Mouse (Mus musculus): Measurements from ENCODE around the gene Elmod3. TPM values are rescaled to one million over a fixed set of nuclear protein-coding genes. Genes with fewer than 3 reads are reported as not detected.

The Elmod3 gene
- polyA plus RNA-seq, 1 experiment = 24.2 TPM

DNA sequence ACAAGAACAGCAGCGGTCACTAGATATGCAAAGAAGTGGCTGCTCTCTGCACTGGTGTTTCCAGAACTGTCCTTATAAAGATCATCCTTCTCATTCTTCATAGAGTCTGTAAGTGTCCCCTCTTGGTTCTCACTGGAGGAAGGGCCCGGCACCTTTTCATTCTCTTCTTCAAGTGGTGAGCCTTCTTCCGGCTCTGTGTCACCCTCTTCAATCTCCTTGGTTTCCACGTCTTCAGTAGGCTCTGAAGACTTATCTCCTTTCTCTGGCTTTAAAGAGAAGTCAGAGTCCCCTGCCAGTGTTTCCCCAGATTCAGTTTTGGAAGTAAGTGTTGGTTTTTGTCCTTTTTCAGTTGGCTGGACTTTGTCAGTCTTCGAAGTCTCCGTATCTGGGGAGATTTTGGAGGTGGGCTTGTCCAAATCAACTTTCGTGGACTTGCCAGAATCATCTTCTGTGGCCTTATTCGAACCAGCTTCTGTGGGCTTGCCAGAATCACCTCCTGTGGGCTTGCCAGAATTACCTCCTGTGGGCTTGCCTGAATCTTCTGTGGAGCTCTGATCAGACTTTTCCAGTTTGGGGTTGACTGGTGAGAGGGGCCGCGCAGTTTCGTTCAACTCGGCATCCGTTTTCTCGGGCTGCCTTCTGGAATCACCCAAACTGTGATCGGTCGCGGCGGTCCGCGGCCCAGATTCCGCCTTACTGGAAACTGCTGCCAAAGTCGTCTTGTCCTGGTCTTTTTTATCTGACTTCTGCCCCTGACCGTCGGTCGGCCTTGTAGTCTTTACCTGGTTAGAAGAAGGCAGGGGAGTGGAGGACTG is 17.6 kb upstream of the Elmod3 start:
- WGBS = 14% methylated on average over 25 of the region's 25 CpGs
- peak overlapping the region; percentile 92 for H3K4me3 ChIP-seq (replicated peaks; ENCODE audit: extremely low read depth, low read depth, low read length)
- no peak for DNase-seq
- TF ChIP-seq CTCF (IDR thresholded peaks at IDR 0.05; ENCODE audit: insufficient read depth, low read length) = no peak
- TF ChIP-seq POLR2A (IDR thresholded peaks at IDR 0.05; ENCODE audit: borderline replicate concordance, extremely low read depth, low read depth, low read length) = no peak
- H3K4me1 ChIP-seq (ENCODE audit: control insufficient read depth, insufficient read depth, low read length) = peaks cover 5% of the 10 kb centered on the region; the same call in 1 of the 2 replicates

DNA sequence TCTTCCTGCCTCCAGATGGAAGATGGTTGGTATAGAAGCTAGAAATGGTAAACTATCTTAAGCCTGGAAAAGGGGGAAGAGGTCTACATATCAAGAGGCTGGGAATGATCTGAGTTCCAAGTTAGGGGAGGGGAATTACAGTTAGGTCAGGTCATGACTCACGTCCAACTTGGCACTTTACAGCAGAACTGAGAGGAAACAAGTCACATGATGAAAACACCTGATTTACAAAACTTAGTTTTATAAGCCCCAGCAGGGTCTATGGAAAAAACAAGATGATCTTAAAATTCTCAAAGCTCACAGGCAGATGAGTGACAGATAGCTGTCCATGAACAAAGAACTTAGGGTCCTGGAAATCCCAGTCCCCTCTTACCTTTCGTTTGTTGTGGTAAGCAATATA is 16.9 kb upstream of the Elmod3 start:
- TF ChIP-seq POLR2A (IDR thresholded peaks at IDR 0.05; ENCODE audit: borderline replicate concordance, extremely low read depth, low read depth, low read length) = no peak
- no peak for TF ChIP-seq CTCF (IDR thresholded peaks at IDR 0.05; ENCODE audit: insufficient read depth, low read length)
- 34% methylated on average over 2 of the region's 2 CpGs for WGBS
- H3K4me3 ChIP-seq (replicated peaks; ENCODE audit: extremely low read depth, low read depth, low read length) = peak overlapping the region; percentile 24
- peaks cover 5% of the 10 kb centered on the region; the same call in 1 of the 2 replicates for H3K4me1 ChIP-seq (ENCODE audit: control insufficient read depth, insufficient read depth, low read length)
- DNase-seq = no peak

DNA sequence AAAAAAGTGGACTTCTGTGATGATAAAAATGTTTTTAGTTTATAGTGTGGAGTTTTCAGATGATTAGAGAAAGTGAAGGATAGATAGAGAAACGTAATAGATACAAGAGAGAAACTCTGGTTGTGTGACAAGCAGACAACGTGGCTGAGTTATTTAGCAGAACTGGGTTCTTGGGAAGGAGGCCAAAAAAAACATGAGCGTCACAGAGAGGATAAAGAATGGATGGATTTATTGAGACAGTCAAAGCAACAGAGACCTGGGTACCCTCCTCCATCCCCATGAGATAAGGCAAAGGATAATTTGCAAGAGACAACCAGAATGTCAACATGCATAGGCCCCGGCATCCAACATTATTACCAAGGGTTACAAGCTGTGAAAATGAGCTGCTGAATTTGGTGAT is 12.0 kb upstream of the Elmod3 start:
- 50% methylated on average over 4 of the region's 4 CpGs for WGBS
- no peak overlapping the region for H3K4me3 ChIP-seq (replicated peaks; ENCODE audit: extremely low read depth, low read depth, low read length)
- H3K4me1 ChIP-seq (ENCODE audit: control insufficient read depth, insufficient read depth, low read length) = peaks cover 5% of the 10 kb centered on the region; the same call in 1 of the 2 replicates
- no peak for DNase-seq
- TF ChIP-seq CTCF (IDR thresholded peaks at IDR 0.05; ENCODE audit: insufficient read depth, low read length) (no peak), POLR2A (IDR thresholded peaks at IDR 0.05; ENCODE audit: borderline replicate concordance, extremely low read depth, low read depth, low read length) (no peak)

DNA sequence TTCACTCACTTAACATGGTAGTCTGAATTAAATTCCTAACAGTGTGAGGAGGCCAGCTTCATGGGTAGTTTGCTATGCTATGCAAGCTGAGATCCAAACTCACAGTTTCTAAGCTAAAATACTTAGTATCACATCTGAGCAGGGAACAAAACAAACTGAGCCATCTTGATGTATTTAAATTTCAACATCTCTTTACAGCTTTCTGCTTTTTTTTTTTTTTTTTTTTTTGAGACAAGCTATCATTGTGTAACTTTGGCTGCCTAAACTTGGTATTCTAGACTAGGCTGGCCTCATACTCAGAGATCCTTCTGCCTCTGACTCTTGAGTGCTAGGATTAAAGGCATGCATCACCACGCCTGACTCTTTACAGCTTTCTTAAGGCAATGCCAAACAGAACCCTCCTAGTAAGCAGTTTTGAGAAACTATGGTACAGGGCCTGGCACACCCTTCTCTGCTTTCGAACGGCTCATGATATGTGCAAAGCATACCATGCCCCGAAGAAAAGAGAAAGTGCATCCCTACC is 10.5 kb upstream of the Elmod3 start:
- H3K4me3 ChIP-seq (replicated peaks; ENCODE audit: extremely low read depth, low read depth, low read length) = no peak overlapping the region
- H3K4me1 ChIP-seq (ENCODE audit: control insufficient read depth, insufficient read depth, low read length) = no peaks in the 10 kb centered on the region; the same call in 1 of the 2 replicates
- no peak for DNase-seq
- WGBS = 57% methylated on average over 4 of the region's 4 CpGs
- TF ChIP-seq CTCF (IDR thresholded peaks at IDR 0.05; ENCODE audit: insufficient read depth, low read length) (no peak), POLR2A (IDR thresholded peaks at IDR 0.05; ENCODE audit: borderline replicate concordance, extremely low read depth, low read depth, low read length) (no peak)

DNA sequence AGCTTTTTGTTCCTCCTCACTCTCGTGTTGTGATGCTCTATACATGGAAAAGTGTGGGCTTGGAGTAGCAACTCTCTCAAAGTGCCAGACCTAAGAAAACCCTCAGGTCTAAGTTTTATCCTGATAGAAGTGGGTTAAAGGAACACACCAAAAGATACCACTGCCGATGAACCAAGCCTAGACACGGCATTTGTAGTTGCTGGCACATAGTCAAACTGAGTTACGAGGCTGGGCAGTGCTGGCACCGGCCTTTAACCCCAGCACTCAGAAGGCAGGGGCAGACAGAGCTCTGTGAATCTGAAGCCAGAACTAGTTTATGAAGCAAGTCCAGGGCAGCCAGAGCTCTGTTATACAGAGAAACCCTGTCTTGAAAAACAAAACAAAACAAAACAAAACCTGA is 9.5 kb upstream of the Elmod3 start:
- no peak for DNase-seq
- no peaks in the 10 kb centered on the region; the same call in 1 of the 2 replicates for H3K4me1 ChIP-seq (ENCODE audit: control insufficient read depth, insufficient read depth, low read length)
- TF ChIP-seq CTCF (IDR thresholded peaks at IDR 0.05; ENCODE audit: insufficient read depth, low read length) (no peak), POLR2A (IDR thresholded peaks at IDR 0.05; ENCODE audit: borderline replicate concordance, extremely low read depth, low read depth, low read length) (no peak)
- H3K4me3 ChIP-seq (replicated peaks; ENCODE audit: extremely low read depth, low read depth, low read length) = no peak overlapping the region
- 61% methylated on average over 5 of the region's 5 CpGs for WGBS

DNA sequence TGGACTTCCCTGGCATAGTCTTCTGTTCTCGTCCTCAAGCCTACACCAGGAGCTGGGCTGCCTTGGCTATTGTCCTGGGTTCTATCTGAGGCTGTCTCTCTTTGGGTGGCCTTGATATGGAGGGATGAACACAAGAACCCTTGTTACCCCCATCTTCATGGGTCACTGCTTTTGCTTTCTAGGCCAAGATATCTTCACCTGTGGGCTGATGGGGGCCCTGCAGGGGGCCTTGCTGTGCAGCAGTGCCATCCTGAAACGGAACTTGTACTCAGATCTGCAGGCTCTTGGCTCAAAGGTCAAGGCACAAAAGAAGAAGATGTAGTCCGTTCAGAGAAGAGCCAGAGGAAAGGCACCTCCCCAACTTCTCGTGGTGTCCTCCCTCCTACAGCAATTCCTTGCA is 8.8 kb upstream of the Elmod3 start:
- TF ChIP-seq POLR2A (IDR thresholded peaks at IDR 0.05; ENCODE audit: borderline replicate concordance, extremely low read depth, low read depth, low read length) (no peak), CTCF (IDR thresholded peaks at IDR 0.05; ENCODE audit: insufficient read depth, low read length) (no peak)
- WGBS = 84% methylated on average over 4 of the region's 4 CpGs
- DNase-seq = no peak

DNA sequence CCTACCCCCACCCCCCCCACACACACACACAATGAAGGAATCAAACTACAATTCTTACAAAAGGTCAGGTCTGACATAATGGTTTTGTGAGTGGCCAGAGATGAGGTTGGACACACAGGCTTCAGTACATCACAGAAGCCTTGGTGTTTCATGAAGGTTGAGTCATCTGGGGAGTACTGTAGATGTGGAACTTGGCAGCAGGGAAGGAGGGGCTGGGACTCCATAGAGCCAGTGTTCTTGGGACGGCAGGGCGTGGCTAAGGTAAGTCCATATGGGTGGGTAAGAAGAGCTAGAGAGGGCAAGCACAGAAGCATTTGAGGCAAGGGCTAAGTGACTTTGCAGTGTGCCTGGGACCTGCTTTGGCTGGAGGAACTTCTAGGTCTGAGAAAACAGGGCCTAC is 5.9 kb upstream of the Elmod3 start:
- no peak for DNase-seq
- peaks cover under 1% of the 10 kb centered on the region; the same call in 1 of the 2 replicates for H3K4me1 ChIP-seq (ENCODE audit: control insufficient read depth, insufficient read depth, low read length)
- TF ChIP-seq CTCF (IDR thresholded peaks at IDR 0.05; ENCODE audit: insufficient read depth, low read length) (no peak), POLR2A (IDR thresholded peaks at IDR 0.05; ENCODE audit: borderline replicate concordance, extremely low read depth, low read depth, low read length) (no peak)
- WGBS = 72% methylated on average over 2 of the region's 2 CpGs
- no peak overlapping the region for H3K4me3 ChIP-seq (replicated peaks; ENCODE audit: extremely low read depth, low read depth, low read length)

More for the DNA sequence above, 8.8 kb upstream of the Elmod3 start:
- no peak overlapping the region for H3K4me3 ChIP-seq (replicated peaks; ENCODE audit: extremely low read depth, low read depth, low read length)
- no peaks in the 10 kb centered on the region; the same call in 1 of the 2 replicates for H3K4me1 ChIP-seq (ENCODE audit: control insufficient read depth, insufficient read depth, low read length)

DNA sequence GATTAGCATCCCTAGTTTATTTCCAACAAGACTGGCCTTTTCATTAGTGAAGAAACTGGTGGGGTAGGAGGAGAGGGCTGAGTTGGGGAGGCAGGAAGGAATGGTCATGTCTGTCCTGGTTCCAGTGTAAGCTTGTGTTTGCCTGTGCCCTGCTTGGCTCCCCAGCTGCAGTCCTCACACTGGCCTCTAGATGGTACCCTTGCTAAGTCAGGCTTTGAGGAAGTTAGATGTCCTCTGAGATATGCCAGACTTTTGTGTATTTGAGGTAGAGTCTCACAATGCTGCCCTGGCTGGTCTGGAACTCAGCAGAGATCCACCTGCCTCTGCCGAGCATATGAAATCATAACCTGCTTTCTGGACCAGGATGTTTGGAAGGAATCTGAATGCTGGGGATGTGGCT is 3.5 kb upstream of the Elmod3 start:
- WGBS = 14% methylated on average over 1 of the region's 1 CpGs
- Histone ChIP-seq H3K4me3 (replicated peaks; ENCODE audit: extremely low read depth, low read depth, low read length) (no peak overlapping the region), H3K4me1 (ENCODE audit: control insufficient read depth, insufficient read depth, low read length) (peaks cover 6% of the 10 kb centered on the region; the same call in 1 of the 2 replicates)
- 0 out of 2 replicates have a peak, but pooled peaks have one; percentile 9 for TF ChIP-seq POLR2A (IDR thresholded peaks at IDR 0.05; ENCODE audit: borderline replicate concordance, extremely low read depth, low read depth, low read length)
- peak; percentile 93 for TF ChIP-seq CTCF (IDR thresholded peaks at IDR 0.05; ENCODE audit: insufficient read depth, low read length)
- DNase-seq = peak; percentile 85

DNA sequence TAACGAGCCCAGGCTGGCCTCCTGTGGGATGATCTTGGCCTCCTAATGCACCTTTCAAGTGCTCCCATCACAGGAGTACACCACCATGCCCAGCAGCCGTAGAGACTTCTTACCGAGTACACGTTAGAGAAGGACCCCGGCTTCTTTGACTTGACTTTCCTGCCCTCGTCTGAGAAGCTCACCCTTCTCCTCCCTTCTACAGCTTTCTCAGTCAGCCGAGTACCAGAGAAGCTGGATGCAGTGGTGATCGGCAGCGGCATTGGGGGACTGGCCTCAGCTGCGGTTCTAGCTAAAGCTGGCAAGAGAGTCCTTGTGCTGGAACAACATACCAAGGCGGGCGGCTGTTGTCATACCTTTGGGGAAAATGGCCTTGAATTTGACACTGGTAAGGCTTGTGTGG is 2.6 kb upstream of the Elmod3 start:
- Histone ChIP-seq H3K4me1 (ENCODE audit: control insufficient read depth, insufficient read depth, low read length) (peaks cover 6% of the 10 kb centered on the region; the same call in 1 of the 2 replicates), H3K4me3 (replicated peaks; ENCODE audit: extremely low read depth, low read depth, low read length) (no peak overlapping the region)
- TF ChIP-seq CTCF (IDR thresholded peaks at IDR 0.05; ENCODE audit: insufficient read depth, low read length) = no peak
- no peak for TF ChIP-seq POLR2A (IDR thresholded peaks at IDR 0.05; ENCODE audit: borderline replicate concordance, extremely low read depth, low read depth, low read length)
- 85% methylated on average over 12 of the region's 12 CpGs for WGBS
- DNase-seq = no peak

All from lung, adult 2 months (tissue).